Mouse (Mus musculus) spleen, adult 2 months (tissue): ENCODE measurements around the gene Kank1.

ENCODE experiments used
- CTCF ChIP-seq: fragments of 200-500 bp; IDR thresholded peaks from 2 replicates; pipeline ENCODE4 v1.5.1; 2011; ENCODE audit warnings: mild to moderate bottlenecking, inconsistent platforms; ENCODE audit not compliant: insufficient read depth, insufficient read length, insufficient replicate concordance; ENCODE audit errors: extremely low read depth
- POLR2A ChIP-seq: fragments of 200-500 bp; IDR thresholded peaks from 2 replicates; pipeline ENCODE4 v1.6.1; 2011; ENCODE audit warnings: low read depth, low read length, inconsistent platforms

DNA sequence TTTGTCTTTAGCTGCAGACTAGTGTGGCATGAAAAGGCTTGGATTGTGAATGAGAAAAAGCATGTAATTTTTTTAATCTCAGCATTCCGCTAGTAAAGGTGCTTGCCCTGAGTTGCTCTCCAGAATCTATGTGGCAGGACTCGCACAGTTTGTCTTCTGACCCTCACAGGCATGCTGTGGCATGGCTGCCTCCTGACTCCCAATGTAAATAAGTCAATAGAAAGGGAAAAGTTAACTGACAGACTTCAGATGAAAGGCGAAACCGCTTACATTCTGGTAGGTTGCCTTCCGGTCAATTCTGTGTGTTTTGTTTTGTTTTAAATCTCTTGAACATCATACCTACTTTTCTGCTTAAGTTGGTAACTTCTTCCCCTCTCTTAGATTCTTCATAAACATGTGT lies 64.4 kb downstream of the Kank1 start:
- TF ChIP-seq POLR2A = no peak
- TF ChIP-seq CTCF = no peak
